Mouse (Mus musculus) heart, embryonic 13.5 days (tissue): ENCODE data around the gene Rufy2. TPM values are rescaled to one million over a fixed set of nuclear protein-coding genes. Genes with fewer than 3 reads are reported as not detected.

ENCODE experiments used
- ATAC-seq: fragments of 200-750 bp; cut with Nextera tagmentation; 2 replicates; pipeline ENCODE4 v1.8.0; 2017; ENCODE audit warnings: moderate TSS enrichment; ENCODE audit not compliant: insufficient number of reproducible peaks, low FRiP score, low TSS enrichment; ENCODE audit errors: extremely low read depth
- H3K27ac ChIP-seq: fragments of 300-500 bp; sonication (generic); replicated peaks from 2 replicates; pipeline ENCODE4 v1.5.1; 2015; ENCODE audit warnings: moderate library complexity, mild to moderate bottlenecking, inconsistent platforms
- H3K27me3 ChIP-seq: fragments of 300-500 bp; sonication (generic); replicated peaks from 2 replicates; pipeline ENCODE4 v1.6.1; 2015; ENCODE audit warnings: mild to moderate bottlenecking, inconsistent platforms
- H3K36me3 ChIP-seq: fragments of 300-500 bp; sonication (generic); 2 replicates; pipeline ENCODE4 v1.6.1; 2015; ENCODE audit warnings: mild to moderate bottlenecking, inconsistent platforms
- H3K4me1 ChIP-seq: fragments of 300-500 bp; sonication (generic); 2 replicates; pipeline ENCODE4 v1.6.1; 2015; ENCODE audit warnings: inconsistent platforms
- H3K4me2 ChIP-seq: fragments of 300-500 bp; sonication (generic); 2 replicates; pipeline ENCODE4 v1.6.1; 2015; ENCODE audit warnings: inconsistent platforms, mild to moderate bottlenecking, moderate library complexity
- H3K4me3 ChIP-seq: fragments of 300-500 bp; sonication (generic); 2 replicates; pipeline ENCODE4 v1.5.1; 2015; ENCODE audit warnings: moderate library complexity, mild to moderate bottlenecking, inconsistent platforms
- H3K9ac ChIP-seq: fragments of 300-500 bp; sonication (generic); 2 replicates; pipeline ENCODE4 v1.6.1; 2015; ENCODE audit warnings: inconsistent platforms, mild to moderate bottlenecking, moderate library complexity
- H3K9me3 ChIP-seq: fragments of 300-500 bp; sonication (generic); 2 replicates; pipeline ENCODE4 v1.6.1; 2016; ENCODE audit warnings: inconsistent platforms
- WGBS: fragments of 180-500 bp; shearing (Covaris S2); methylation state at CpG from one replicate; pipeline ENCODE4 v1.1.7; 2015; ENCODE audit warnings: mixed read lengths; 5-methylcytosine and 5-hydroxymethylcytosine counted together
- polyA plus RNA-seq: library from polyadenylated mRNA; unstranded; fragments of >200 nt; fragmentation: Nextera tagmentation; extraction: Ambion mirVana; gene quantifications from 2 replicates; pipeline ENCODE4 v1.2.1, GENCODE M21; 2015

The Rufy2 gene
- polyA plus RNA-seq, 1 experiment from 2014 or later: 11.1 TPM

DNA sequence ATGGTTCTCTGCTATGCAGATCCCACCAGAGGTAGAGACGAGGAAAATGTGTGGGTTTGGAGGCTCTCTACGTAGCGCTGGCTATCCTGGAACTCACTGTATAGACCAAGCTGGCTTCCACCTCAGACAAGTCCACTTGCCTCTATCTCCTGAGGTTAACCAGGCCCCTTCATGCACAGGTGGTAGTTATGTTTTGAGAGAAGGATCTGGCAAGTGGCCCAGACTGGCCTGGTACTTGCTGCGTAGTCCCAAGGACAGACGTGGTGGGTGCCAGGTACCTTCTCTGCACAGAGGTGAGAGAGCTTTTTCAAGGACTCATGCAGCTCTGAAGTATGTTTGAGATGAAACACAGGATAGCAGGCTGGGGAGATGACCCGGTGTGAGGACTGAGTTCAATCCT is 4.5 kb downstream of the Rufy2 start:
- no peak overlapping the region for H3K4me3 ChIP-seq
- ATAC-seq: no peak
- no peaks in the 10 kb centered on the region for H3K27me3 ChIP-seq
- H3K36me3 ChIP-seq: peaks cover 64% of the 10 kb centered on the region
- 0 out of 2 replicates have a peak overlapping the region, but pooled peaks have one; percentile 7 for H3K9ac ChIP-seq
- H3K4me1 ChIP-seq: peaks cover 20% of the 10 kb centered on the region
- H3K27ac ChIP-seq: peak overlapping the region; percentile 58
- WGBS: 66% methylated on average over 6 of the region's 6 CpGs
- H3K9me3 ChIP-seq: no peaks in the 10 kb centered on the region
- no peak overlapping the region for H3K4me2 ChIP-seq

DNA sequence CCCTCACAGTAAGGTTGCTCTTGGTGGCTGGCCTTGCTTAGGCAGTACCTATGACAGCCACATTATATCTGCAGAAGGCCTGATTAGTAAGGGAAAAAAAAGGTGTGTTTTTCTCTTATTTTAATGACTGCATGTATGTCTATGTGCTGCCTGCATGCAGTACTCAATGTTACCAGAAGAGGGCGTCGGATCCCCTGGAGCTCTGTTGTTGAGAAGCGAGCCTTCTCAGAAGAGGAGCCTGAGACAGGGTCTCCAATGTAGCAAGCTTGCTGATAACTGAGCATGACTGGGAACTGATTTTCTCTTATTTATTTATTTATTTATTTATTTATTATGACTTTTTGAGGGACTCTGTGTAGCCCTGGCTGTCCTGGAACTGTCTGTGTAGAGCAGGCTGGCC is 7.3 kb downstream of the Rufy2 start:
- Histone ChIP-seq H3K4me2 (no peak overlapping the region), H3K27me3 (no peaks in the 10 kb centered on the region), H3K4me1 (peaks cover 12% of the 10 kb centered on the region), H3K9me3 (no peaks in the 10 kb centered on the region), H3K9ac (no peak overlapping the region), H3K27ac (no peak overlapping the region), H3K36me3 (peaks cover 91% of the 10 kb centered on the region), H3K4me3 (no peak overlapping the region)
- no peak for ATAC-seq
- WGBS: 34% methylated on average over 3 of the region's 3 CpGs

DNA sequence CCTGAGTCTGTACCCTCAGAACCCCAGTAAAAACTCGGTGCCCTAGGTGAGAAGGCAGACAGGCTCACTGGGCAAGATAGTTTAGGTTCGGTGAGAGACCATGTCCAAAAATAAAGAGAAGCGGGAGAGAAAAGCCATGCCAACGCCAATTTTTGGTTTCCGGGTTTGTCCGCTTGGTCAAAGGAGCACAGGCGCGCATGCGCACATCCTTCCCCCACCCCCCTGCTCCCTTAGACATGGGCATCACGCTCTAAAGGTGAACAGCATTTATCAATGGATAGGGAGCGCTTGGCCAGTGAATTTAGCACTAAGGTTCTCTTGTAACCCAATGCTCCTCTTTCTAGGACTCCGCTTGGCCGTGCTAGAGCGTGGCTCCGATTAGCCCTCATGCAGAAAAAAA is 10.6 kb downstream of the Rufy2 start:
- 92% methylated on average over 15 of the region's 15 CpGs for WGBS
- H3K36me3 ChIP-seq: peaks cover 93% of the 10 kb centered on the region

DNA sequence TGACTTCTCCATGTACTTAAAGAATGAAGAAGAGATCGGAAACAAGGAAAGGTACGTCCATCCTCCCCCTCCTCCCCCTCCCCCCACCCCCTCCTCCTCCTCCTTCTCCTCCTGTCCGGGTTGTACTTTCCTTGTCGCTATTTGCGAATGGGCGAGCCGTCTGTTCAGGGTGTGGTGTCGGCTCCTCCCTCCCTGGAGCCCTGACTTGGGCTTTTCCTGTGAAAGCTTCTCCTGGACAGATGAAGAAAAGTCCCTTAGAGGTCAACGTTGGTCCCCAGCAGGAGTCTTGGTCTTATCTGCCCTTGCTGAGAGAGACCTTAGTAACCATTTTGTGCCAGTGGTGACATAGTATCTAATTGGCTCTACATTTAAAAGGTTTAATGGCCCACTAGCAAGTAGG is 14.0 kb downstream of the Rufy2 start:
- H3K4me1 ChIP-seq: no peaks in the 10 kb centered on the region
- H3K9ac ChIP-seq: no peak overlapping the region
- H3K9me3 ChIP-seq: no peaks in the 10 kb centered on the region
- peaks cover 97% of the 10 kb centered on the region for H3K36me3 ChIP-seq
- no peak for ATAC-seq
- H3K27ac ChIP-seq: no peak overlapping the region
- no peak overlapping the region for H3K4me3 ChIP-seq
- no peak overlapping the region for H3K4me2 ChIP-seq
- WGBS: 59% methylated on average over 7 of the region's 9 CpGs
- H3K27me3 ChIP-seq: no peaks in the 10 kb centered on the region

More for the DNA sequence above, 10.6 kb downstream of the Rufy2 start:
- Histone ChIP-seq H3K27me3 (no peaks in the 10 kb centered on the region), H3K4me2 (no peak overlapping the region), H3K4me1 (no peaks in the 10 kb centered on the region), H3K9ac (no peak overlapping the region), H3K4me3 (no peak overlapping the region), H3K9me3 (no peaks in the 10 kb centered on the region), H3K27ac (no peak overlapping the region)
- no peak for ATAC-seq

DNA sequence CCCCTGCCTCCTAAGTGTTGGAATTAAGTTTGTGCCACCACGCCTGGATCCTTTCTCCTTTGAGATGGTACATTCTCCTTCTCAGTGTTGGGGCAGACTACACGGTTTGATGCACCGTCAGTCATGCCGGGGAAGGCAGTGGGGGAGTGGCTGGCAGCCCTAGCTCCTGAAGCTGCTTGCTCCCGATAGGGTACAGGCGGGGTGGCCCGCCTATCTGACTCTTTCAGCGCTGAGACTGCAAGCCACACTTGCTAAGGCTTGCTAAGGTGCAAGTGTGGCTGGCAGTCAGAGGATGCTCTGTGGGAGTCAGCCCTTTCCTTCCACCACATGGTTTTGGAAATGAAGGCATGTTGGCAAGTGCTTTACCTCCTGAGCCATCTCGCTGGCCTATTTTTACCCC is 20.6 kb downstream of the Rufy2 start:
- H3K4me1 ChIP-seq: no peaks in the 10 kb centered on the region
- H3K9ac ChIP-seq: no peak overlapping the region
- no peak overlapping the region for H3K27ac ChIP-seq
- WGBS: 55% methylated on average over 9 of the region's 9 CpGs
- H3K27me3 ChIP-seq: no peaks in the 10 kb centered on the region
- no peaks in the 10 kb centered on the region for H3K9me3 ChIP-seq
- no peak for ATAC-seq
- no peak overlapping the region for H3K4me3 ChIP-seq
- no peak overlapping the region for H3K4me2 ChIP-seq
- H3K36me3 ChIP-seq: peaks cover 96% of the 10 kb centered on the region

DNA sequence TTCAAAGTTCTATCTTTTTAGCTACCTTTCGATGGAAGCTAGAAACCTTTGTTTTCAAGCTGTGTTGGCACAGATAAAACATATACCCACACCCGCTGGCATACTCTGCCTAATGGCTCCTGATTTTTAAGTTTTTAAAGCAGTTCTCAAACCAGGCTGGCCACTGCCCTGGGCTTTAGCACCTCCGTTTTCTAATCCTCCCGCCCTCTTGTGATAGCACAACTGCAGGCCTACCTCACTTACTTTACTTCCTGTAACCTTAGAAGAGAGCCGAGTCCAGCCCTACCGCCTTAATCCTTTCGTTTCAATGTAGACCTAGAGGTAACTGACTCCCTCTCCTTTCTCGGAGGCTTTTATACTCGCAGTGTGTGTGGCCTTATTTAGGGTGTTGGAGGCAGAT is 23.2 kb downstream of the Rufy2 start:
- no peak overlapping the region for H3K9ac ChIP-seq
- no peak overlapping the region for H3K4me2 ChIP-seq
- no peaks in the 10 kb centered on the region for H3K4me1 ChIP-seq
- WGBS: 67% methylated on average over 9 of the region's 9 CpGs
- H3K36me3 ChIP-seq: peaks cover 95% of the 10 kb centered on the region
- H3K9me3 ChIP-seq: no peaks in the 10 kb centered on the region
- no peak overlapping the region for H3K4me3 ChIP-seq
- H3K27ac ChIP-seq: no peak overlapping the region
- H3K27me3 ChIP-seq: no peaks in the 10 kb centered on the region
- no peak for ATAC-seq

DNA sequence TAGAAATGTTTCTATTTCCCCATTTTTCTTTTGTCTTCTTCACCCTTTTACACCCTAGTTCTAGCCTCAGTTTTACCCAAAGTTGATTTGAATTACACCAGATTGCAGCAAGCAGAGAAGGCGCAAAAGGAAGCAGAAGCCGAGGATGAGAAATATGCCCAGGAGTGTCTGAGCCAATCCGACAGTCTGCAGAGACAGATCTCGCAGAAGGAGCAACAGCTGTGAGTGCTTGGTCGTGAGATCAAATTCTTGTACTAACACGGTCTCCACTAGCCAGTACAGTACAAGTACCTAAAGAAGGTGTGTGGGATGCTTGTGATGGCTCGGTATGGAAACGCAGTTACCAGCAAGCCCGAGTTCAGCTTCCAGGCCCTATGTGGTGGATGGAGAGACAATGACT is 24.5 kb downstream of the Rufy2 start:
- no peak overlapping the region for H3K4me2 ChIP-seq
- no peak overlapping the region for H3K9ac ChIP-seq
- H3K4me3 ChIP-seq: no peak overlapping the region
- no peak for ATAC-seq
- H3K36me3 ChIP-seq: peaks cover 96% of the 10 kb centered on the region
- no peaks in the 10 kb centered on the region for H3K4me1 ChIP-seq
- no peaks in the 10 kb centered on the region for H3K9me3 ChIP-seq
- 85% methylated on average over 9 of the region's 9 CpGs for WGBS
- H3K27ac ChIP-seq: no peak overlapping the region
- H3K27me3 ChIP-seq: no peaks in the 10 kb centered on the region

DNA sequence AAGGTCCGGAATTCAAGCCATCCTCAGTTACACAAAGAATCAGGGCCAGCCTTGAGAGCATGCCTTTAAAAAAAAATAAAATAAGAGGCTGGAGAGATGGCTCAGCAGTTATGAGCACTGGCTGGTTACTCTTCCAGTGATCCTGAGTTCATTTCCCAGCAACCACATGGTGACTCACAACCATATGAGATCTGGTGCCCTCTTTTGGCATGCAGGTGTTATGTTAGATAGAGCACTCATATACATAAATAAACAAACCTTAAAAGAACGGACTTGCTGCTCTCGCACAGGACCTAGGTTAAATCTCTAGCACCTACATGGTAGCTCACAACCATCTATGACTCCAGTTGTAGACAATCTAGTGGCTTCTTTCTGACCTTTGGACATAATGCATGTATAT is 28.2 kb downstream of the Rufy2 start:
- H3K4me3 ChIP-seq: no peak overlapping the region
- no peaks in the 10 kb centered on the region for H3K27me3 ChIP-seq
- H3K27ac ChIP-seq: no peak overlapping the region
- H3K36me3 ChIP-seq: peaks cover 96% of the 10 kb centered on the region
- WGBS: 63% methylated on average over 3 of the region's 3 CpGs
- H3K9me3 ChIP-seq: no peaks in the 10 kb centered on the region
- H3K4me2 ChIP-seq: no peak overlapping the region
- H3K9ac ChIP-seq: no peak overlapping the region
- no peak for ATAC-seq
- H3K4me1 ChIP-seq: no peaks in the 10 kb centered on the region

DNA sequence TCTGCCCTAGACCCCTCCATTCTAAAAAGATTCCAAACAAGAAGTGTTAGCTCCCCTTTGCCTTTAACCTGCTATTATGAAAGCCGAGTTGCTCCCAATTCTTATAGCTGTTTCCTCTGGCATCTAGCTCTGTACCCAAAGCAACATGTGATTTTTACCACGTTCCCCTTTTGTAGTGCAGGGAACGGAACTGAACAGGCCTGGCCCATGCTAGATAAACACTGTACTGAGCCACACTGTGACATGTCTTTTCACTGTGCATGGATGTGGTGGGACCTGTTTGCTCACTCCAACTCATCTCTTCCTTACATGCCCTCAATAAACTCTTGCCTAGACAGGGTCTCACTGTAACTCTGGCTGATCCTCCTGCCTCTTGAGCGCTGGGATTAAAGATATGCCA is 30.2 kb downstream of the Rufy2 start:
- Histone ChIP-seq H3K9ac (no peak overlapping the region), H3K9me3 (no peaks in the 10 kb centered on the region), H3K36me3 (peaks cover 95% of the 10 kb centered on the region), H3K27ac (no peak overlapping the region), H3K4me1 (no peaks in the 10 kb centered on the region), H3K4me3 (no peak overlapping the region), H3K27me3 (no peaks in the 10 kb centered on the region), H3K4me2 (no peak overlapping the region)
- WGBS: 81% methylated on average over 4 of the region's 4 CpGs
- ATAC-seq: no peak

DNA sequence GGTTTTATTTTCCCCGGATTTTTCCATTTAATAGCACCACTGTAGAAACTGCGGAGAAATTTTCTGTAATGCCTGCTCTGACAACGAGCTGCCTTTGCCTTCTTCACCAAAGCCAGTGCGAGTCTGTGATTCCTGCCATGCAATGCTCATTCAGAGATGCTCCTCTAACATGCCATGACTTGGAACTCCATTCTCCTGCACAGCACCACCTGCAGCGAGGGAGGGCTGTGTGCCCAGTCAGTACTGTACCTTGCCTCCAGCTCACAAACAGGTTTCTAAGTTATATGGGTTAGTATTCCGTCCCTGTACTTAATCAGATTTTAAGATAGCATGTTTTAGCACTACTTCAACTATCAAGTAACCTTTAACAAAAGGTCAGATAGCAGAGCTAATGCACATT is 31.5 kb downstream of the Rufy2 start:
- H3K4me1 ChIP-seq: no peaks in the 10 kb centered on the region
- H3K9ac ChIP-seq: no peak overlapping the region
- no peak overlapping the region for H3K4me2 ChIP-seq
- no peaks in the 10 kb centered on the region for H3K27me3 ChIP-seq
- no peaks in the 10 kb centered on the region for H3K9me3 ChIP-seq
- H3K36me3 ChIP-seq: peaks cover 95% of the 10 kb centered on the region
- 94% methylated on average over 6 of the region's 6 CpGs for WGBS
- H3K27ac ChIP-seq: no peak overlapping the region
- ATAC-seq: no peak
- H3K4me3 ChIP-seq: no peak overlapping the region

DNA sequence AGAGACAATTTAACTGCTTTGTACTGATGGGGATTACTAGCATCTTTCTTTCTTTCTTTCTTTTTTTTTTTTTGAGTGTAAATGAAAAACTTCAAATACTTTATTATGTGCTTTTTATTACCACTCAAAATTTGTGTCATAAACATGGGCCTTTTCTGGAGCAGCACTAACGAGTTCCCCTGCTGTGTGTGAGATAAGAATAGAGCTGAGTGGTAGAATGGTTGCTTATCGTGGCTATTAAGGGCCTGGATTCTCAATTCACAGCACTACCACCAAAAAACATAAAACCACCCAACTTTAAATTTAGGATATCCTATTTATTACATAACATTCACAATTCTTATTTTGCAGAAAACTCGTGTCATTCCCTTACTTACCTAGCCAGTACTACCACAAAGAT is 33.5 kb downstream of the Rufy2 start:
- no peaks in the 10 kb centered on the region for H3K4me1 ChIP-seq
- no peaks in the 10 kb centered on the region for H3K27me3 ChIP-seq
- no peak overlapping the region for H3K9ac ChIP-seq
- no peak for ATAC-seq
- H3K4me3 ChIP-seq: no peak overlapping the region
- no peak overlapping the region for H3K4me2 ChIP-seq
- 66% methylated on average over 3 of the region's 3 CpGs for WGBS
- H3K9me3 ChIP-seq: no peaks in the 10 kb centered on the region
- H3K36me3 ChIP-seq: peaks cover 93% of the 10 kb centered on the region
- no peak overlapping the region for H3K27ac ChIP-seq

DNA sequence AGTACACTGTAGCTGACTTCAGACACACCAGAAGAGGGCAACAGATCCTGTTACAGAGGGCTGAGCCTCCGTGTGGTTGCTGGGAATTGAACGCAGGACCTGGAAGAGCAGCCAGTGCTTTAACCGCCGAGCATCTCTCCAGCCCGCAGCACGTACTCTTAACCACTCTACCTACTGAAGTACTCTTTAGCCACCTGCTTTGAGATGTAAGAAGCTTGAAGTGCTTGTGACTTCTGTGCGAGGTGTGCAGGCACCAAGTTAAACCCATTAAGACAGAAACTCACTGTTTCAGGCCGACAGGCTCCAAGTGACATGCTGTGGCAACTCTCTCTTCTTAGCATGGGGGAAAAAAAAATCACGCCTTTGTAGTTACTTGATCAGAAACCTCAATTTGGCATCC is 34.1 kb downstream of the Rufy2 start:
- Histone ChIP-seq H3K27ac (no peak overlapping the region), H3K4me2 (no peak overlapping the region), H3K9ac (no peak overlapping the region), H3K4me3 (no peak overlapping the region), H3K36me3 (peaks cover 89% of the 10 kb centered on the region), H3K27me3 (no peaks in the 10 kb centered on the region), H3K9me3 (no peaks in the 10 kb centered on the region), H3K4me1 (0 out of 2 replicates have a peak, but pooled peaks cover 3% of the 10 kb centered on the region)
- WGBS: 85% methylated on average over 9 of the region's 9 CpGs
- no peak for ATAC-seq
